Mouse (Mus musculus) thymus, postnatal 0 days (tissue): ENCODE measurements around the gene Pnmal1. TPM values are rescaled to one million over a fixed set of nuclear protein-coding genes. Genes with fewer than 3 reads are reported as not detected.
"Not testable (repeated sequence)": the region's sequence is repeated elsewhere in the genome, so short reads cannot be mapped to it uniquely, and the experiment has no call there.

Source experiments
- DNase-seq: peaks from one replicate; pipeline ENCODE4 v3.0.0-alpha.2; 2015; ENCODE audit warnings: low spot score
- polyA plus RNA-seq: library from polyadenylated mRNA; unstranded; fragments of >200 nt; fragmentation: Nextera tagmentation; extraction: Ambion mirVana; gene quantifications from 2 replicates; pipeline ENCODE4 v1.2.1, GENCODE M21; 2015

The Pnmal1 gene
- polyA plus RNA-seq, 1 experiment from 2014 or later, result 0.04 TPM

- DNase-seq, result peak; percentile 86
Measured at GRCm38 (mm10) chr7:16950861-16951635, 8.4 kb upstream of the Pnmal1 start.

- not testable (repeated sequence) for DNase-seq
Measured at GRCm38 (mm10) chr7:16953776-16954175, 5.7 kb upstream of the Pnmal1 start.

- DNase-seq, result no peak
Measured at GRCm38 (mm10) chr7:16955712-16956111, 3.8 kb upstream of the Pnmal1 start.

- no peak for DNase-seq
Measured at GRCm38 (mm10) chr7:16956410-16957265, 2.8 kb upstream of the Pnmal1 start.

GRCm38 (mm10) chr7:16961678-16962077 lies 2.2 kb downstream of the Pnmal1 start:
- DNase-seq, result no peak

- no peak for DNase-seq
Measured at GRCm38 (mm10) chr7:16968414-16968813, 8.9 kb downstream of the Pnmal1 start.

GRCm38 (mm10) chr7:16971160-16971559 lies 11.7 kb downstream of the Pnmal1 start:
- no peak for DNase-seq

GRCm38 (mm10) chr7:16974018-16974417 lies 14.5 kb downstream of the Pnmal1 start:
- no peak for DNase-seq

GRCm38 (mm10) chr7:16976298-16976697 lies 16.8 kb downstream of the Pnmal1 start:
- no peak for DNase-seq

GRCm38 (mm10) chr7:16978173-16978572 lies 18.7 kb downstream of the Pnmal1 start:
- DNase-seq, result no peak

- no peak for DNase-seq
Measured at GRCm38 (mm10) chr7:16978593-16978992, 19.1 kb downstream of the Pnmal1 start.

- DNase-seq, result peak; percentile 80
Measured at GRCm38 (mm10) chr7:16980348-16980747, 20.9 kb downstream of the Pnmal1 start.

- DNase-seq, result peak; percentile 89
Measured at GRCm38 (mm10) chr7:16982859-16983568, 23.5 kb downstream of the Pnmal1 start, which contains the start of gene Gm42372. TSS of gene Gm42372 (plus strand) at chr7:16983086.

GRCm38 (mm10) chr7:16987541-16988149 lies 28.2 kb downstream of the Pnmal1 start:
- no peak for DNase-seq

GRCm38 (mm10) chr7:16988405-16988804 lies 28.9 kb downstream of the Pnmal1 start:
- no peak for DNase-seq

- DNase-seq, result peak; percentile 78
Measured at GRCm38 (mm10) chr7:16990006-16990744, 30.7 kb downstream of the Pnmal1 start.

- peak; percentile 23 for DNase-seq
Measured at GRCm38 (mm10) chr7:16991681-16992450, 32.4 kb downstream of the Pnmal1 start.

GRCm38 (mm10) chr7:16992451-16992807 lies 33.0 kb downstream of the Pnmal1 start, which contains the start of gene Ccdc8:
TSS of gene Ccdc8 (plus strand) at chr7:16992708.
- DNase-seq, result no peak

- DNase-seq, result no peak
Measured at GRCm38 (mm10) chr7:16993651-16994399, 34.3 kb downstream of the Pnmal1 start.
